Mouse (Mus musculus) erythroblast, adult 5-6 weeks (primary cell): ENCODE data around the gene Gprc5d. TPM values are rescaled to one million over a fixed set of nuclear protein-coding genes. Genes with fewer than 3 reads are reported as not detected.

ENCODE experiments used
- ATAC-seq: replicated peaks from 2 replicates; pipeline ENCODE4 v1.8.0; 2016; ENCODE audit warnings: moderate number of reproducible peaks, mild to moderate bottlenecking, moderate TSS enrichment, inconsistent platforms; ENCODE audit not compliant: poor library complexity, low FRiP score, severe bottlenecking
- total RNA-seq, 2 experiments: library from RNA; stranded (forward) in 1 of 2; stranded (reverse) in 1 of 2; fragments of 150-400 nt in 1 of 2; fragments of 200-764, 138-1000 nt in 1 of 2; gene quantifications; 2 replicates each; pipeline versions ENCODE4 v1.2.3 to v1.2.4; 2015 to 2017; ENCODE audit warnings: low replicate concordance in 2 of 2

Gene Gprc5d
- total RNA-seq, 2 experiments from 2014 or later, result not detected

DNA sequence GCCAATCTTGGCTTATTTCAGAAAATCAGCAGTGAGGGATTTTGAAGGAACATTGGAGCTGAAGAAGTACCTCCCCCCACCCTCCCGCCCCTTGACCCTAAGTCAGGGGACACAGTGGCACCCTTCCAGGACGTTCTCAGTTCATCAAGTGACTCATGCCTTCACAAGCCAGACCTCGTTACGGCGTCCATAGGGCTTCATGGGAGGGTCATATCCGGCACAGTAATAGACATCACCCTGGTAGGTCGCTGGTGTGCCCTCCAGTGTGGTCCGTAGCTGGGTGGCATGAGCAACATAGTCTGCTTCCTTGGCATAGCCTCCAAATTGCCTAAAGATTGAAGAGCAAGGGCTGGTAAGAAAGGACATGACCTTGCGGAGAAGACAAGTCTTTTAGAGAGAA lies 19.7 kb upstream of the Gprc5d start:
- ATAC-seq, result no peak

DNA sequence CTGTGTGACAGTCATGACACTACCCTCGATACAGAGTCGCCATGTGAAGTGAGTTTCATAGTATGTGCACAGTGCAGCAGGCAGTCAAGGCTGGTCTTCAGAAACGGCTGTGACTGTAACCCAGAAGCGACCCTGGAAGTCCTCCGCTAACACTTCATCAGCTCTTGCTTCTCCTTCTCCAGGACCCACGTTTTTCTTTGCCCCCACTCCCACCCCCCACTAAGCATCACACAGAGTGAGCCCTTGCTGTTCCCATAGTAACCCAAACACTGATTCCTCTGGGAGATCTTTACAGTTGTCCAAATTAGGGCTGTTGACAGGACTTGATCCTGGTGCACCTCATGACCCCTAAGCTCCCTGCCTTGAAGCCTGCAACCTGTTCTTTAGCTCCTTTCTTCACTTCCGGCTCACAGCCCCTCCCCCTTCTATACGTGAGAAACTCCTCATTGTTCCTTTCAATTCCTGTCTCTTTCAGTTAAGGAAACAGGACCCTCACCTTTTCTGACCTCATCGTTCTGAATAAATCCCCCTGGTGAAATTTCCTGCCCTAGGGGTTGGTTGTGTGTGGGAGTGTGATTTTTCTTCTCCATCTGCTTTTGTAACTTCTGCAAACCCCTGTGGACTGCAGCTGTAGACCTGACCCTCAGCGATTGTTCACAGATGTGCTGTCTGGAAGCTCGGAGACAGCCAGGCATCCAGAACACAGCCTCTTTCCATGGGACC lies 18.5 kb upstream of the Gprc5d start:
- no peak for ATAC-seq

DNA sequence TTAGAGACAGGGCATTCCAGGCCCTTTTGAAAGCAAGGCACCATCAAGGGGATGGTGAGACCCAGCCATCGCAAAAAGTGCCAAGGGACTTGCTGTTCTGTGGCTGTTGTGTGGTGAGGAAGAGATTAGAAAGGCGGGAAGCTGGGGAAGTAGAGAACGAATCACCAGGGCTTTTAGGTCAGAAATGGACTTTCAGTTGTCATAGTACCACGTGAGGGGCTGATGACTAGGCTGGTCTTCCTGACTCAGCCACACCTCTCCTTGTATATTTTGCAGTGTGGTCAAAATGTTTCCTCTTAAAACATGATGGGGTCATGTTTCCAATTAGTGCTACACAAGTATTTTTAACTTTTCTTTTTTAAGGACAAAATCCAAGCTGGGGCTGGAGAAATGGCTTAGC lies 17.7 kb upstream of the Gprc5d start:
- ATAC-seq, result no peak

DNA sequence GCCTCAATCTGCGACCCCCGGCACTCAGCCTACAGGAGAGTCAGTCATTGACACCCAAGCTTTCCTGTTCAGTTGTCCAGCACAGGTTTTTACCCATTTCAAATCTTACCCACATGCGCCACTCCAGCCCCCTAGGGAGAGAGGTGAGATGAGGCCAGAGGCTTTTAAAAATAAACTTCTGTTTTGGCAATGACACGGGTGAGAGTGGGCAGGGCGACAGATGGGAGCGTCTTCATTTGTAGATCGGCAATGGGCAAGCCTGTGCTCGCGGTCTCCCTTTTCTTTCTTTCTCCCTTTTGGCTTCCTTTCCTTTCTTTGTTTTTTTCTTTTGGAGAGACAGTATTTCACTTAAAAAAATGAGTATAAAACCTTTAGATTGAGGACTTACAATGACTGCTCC lies 15.4 kb upstream of the Gprc5d start:
- ATAC-seq, result no peak

DNA sequence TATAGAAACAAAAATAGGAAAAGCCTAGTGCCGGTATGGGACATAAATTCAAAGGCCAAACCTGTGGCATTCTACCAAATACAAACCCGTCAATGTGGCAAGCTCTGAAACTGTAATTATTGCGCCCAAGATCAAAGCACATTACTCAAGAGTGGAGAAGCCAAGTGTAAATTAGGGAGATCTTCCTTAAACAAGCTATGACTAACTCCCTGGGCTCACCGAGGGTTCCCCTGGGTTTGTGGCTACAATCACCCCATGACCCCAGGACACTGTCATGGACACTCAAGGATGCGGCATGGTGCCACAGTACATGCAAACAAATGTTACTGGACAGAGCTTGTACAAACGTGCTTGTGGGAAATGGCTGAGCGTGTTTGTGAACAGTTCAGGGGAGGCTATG lies 15.0 kb upstream of the Gprc5d start:
- ATAC-seq, result no peak

DNA sequence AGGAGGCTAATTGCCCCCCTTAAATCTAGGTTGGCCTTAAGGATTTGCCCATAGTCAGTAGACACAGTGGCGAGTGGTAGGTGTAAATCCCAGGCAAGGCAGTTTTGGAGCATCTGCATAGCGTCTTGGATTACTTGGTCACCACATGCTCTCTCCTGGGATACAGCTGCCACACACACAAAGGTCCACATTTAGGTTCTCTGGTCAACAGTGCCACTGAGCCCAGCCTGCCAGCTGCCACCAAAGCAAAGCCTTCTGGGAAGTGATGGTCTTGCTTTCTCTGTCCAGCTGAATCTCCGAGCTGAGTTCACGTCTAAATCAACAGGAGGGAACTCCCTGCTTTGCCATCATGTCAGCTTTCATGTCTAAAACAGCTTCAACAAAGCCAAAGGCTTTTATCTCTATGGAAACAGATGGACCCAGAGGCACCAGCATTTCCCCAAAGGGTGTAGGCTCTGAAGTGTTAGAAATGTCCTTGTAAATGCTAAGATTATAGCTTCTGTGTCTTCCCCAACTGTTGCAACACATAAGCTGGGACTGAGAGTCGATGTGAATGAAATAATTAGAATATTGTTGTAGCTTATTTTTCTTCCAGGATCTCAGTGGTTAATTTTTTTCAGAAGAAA lies 6.8 kb upstream of the Gprc5d start:
- no peak for ATAC-seq

DNA sequence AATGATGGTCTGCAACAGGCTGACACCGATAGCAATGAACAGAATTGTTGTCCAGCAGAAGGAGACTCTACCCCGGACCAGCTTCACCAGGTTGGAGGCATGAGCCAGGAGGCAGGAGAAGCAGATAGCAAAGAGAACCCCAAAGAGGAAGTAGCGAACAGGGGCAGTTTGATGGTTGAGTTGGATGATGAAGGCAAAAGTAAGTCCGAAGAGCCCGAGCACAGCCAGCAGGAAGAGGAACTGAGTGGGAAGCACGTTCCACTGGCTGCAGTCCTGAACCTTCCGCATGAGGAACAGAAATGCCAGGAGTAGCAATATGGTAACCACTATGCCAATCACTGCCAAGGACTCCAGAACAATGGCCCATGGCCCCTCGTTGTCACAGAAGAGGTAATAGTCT lies 1.6 kb downstream of the Gprc5d start:
- no peak for ATAC-seq

DNA sequence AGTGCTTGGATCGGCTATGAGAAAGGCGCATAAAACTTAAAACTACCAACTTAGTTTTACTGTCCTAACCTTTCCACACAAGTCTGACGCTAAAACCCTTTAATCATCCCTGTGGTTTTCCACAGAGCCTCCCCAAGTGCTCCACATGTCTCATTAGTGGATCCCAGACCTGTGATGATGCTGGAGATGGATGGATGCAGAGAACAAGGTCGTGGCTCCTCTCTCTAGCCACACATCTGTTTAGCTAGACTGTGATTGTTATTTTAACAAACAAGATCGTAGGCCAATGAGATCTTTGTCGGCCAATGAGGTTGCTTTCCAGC lies 5.0 kb downstream of the Gprc5d start:
- no peak for ATAC-seq

DNA sequence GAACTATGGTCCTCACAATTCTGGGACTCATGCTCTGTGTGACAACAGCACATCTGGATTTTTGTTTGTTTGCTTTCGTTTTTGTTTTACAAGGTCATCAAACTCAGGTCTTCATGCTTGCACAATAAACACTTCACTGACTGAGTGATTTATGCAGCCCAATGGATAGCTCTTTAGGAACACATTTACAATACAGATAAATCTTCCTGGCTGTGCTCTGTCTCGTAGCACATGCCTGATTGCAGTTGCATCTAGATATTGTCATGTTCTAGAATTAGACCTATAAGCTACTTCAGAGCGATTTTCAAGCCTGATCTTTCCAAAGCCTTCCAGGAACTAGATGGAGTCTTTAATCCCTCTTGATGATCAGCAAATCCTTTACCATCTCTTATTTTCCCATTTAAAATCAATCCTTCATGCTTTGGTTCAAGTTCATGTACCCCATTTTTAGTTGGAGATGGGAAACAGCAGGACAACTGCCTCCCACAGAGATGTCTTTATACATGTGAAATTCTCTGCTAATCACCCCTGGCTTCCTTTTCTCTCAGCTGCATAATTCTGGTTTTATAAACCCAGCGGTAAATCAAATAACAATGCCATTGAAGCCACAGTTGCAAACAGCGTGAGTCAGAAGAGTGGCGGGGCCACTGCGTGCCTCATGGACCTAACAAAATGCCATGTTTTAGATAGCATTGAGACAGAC lies 5.5 kb downstream of the Gprc5d start:
- no peak for ATAC-seq

DNA sequence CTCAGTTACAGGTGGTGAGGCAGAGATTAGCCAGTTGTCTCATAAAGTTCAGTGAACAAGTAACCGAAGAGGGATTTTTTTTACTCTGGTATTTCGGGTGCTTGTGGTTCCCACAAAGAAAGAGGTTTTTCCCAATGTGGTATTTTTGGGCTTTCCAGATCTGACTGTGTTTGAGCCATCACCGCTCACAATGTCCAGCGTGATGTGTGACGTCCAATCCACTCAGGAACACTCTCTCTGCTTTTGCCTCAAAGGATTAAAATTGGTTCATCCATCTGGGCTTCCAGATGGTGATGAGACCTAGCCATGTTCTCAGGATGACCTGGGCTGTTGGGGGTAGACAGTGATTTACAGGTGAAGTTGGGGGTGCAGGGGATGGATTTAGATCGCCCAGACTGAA lies 11.1 kb downstream of the Gprc5d start:
- no peak for ATAC-seq

DNA sequence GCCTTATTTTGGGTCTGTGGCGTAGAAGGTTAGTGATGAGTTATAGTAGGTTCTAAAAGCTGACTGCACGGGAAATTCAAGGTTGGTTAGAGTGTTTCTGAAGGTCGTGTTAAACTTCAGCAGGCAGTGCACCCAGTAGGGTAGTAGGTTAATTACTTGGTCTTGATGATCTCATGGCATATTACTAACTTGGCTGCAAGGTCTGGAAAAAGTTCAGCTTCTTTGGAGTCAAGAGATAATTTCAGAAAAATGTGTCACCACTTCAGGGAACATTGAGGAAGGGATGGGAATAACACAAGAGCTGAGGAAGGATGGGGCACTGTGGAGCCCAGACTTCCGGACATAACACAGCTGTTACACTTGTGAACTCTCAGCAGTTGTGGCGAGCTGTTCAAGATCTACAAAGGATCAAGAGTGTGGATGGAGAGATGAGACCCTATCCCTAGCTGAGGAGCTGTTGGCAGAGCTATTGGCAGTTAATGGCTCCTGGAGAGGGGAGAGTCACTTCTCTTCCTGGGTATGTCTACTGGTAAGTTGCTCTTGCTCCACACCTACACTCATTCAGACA lies 15.3 kb downstream of the Gprc5d start:
- no peak for ATAC-seq

DNA sequence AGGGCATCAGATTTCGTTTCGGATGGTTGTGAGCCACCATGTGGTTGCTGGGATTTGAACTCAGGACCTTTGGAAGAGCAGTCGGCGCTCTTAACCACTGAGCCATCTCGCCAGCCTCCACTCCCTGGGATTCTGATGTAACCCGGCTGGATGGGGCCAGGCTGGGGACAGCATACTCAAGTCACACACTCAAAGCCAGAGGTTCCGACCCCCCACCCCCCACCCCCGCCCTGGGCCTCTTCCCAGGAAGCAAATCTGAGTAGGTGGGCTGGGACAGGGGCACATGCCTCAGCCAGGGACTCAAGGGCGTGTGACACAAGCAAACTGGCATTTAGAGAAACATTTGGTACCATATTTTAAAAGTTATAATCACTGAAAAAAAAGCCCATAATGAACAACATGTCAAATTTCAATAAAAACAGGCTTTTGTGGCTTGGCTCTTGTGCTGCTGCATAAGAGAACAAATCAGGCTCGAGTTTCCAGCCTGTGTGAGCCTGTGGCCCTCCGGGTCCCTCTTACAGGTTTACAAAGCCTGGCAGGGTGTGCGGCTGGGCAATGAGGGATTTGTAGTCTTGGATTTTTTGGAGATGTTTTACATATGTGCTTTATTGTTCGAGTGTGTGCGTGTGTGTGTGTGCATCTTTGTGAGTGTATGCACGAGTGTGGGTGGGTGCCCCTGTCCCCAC lies 17.2 kb downstream of the Gprc5d start:
- ATAC-seq, result no peak

DNA sequence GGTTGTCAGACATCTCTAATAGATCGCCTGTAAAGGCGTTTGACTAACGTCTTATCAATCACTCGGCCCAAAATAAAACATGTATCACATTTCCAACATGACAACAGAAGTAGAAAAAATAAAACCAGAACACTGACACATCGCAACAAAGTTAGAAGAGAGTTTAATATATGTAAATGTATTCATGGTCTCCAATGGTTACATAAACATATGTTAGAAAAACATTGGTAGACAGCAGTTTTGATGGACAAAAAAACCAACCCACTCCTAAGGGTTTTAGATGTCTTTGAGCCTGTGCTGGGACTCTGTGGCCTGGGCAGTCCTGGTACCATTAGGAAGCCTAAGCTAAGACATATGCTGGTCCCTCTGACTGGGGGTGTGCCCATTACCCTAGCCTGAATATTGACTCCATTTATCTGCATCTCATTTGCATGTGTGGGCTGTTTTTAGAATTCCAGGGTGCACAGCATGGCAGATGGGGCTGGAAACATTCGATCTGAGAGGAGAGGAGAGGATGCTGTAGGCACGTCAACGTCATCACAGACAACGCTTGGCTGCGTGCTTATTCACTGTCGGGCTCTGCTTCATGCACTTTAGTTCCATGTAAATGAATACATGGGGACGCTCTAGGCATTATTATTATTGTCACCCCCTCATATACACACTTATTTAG lies 25.1 kb downstream of the Gprc5d start:
- no peak for ATAC-seq

DNA sequence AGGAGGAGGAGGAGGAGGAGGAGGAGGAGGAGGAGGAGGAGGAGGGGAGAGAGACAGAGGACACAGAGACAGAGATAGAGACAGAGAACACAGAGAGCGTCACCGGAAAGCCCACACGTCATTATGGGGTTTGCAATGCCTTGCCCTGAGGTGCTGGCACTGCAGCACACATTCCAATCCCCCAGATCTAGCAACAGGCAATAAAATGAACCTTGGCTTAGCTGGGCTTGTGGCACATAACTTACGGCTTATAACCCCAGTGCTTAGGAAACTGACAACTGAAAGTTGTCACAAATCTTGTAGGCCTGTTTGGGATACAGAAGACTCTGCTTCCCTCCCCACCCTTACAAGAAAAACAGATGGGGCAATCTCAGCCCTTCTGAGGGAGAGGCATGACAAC lies 27.4 kb downstream of the Gprc5d start:
- no peak for ATAC-seq

DNA sequence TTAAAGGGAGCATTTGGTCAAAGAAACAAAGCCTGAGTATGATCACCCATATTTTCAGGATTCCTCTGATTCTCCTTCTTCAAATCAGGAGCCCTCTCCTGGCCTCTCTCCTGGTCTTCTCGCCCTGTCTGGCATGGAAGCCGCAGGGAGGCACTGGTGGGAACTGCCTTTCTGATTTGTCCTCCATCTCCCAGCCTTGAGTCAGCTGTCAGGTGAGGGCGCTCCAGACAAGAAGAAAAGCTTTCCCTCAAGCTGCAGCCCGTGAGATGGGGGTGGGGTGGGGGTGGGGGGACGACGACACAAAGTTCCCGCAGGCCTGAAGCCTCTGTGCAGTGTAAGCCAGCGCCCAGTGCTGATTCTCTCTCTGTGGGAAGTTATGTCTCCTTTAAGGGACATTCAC lies 28.3 kb downstream of the Gprc5d start:
- no peak for ATAC-seq

DNA sequence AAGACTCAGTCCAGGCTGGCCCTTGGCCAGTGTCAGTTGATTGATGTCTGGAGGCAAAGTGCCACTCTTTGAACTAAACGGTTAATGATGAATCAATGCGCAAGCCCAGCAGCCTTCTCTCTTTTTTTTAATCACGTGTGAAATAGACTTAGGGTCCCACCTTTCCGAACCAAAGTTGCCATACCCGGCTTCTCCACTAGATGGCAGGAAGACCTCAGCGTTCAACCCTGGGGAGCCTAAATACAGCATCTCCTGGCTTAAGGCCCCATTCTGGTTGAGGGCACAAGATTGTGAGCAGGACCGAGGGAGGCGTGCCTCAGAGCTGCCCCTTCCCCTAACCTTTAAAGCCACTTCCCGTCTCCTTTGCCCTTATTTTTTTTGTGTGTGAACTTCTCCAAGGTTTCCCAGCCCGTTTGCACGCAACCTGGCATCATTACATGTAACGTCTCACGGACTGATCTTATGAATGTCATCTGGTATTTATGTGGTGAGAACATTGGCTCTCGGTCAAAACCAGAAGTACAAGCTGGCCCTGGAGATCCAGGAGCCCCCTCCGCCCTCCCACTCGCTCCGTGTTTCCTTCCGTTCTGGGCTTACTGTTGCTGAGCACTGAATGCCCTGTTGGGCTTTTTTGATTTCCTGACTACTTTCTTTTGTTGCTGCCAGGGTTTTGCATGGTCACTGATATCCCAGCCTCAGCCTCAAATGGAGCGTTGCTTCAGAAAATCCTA lies 30.2 kb downstream of the Gprc5d start:
- ATAC-seq, result peak; percentile 80

DNA sequence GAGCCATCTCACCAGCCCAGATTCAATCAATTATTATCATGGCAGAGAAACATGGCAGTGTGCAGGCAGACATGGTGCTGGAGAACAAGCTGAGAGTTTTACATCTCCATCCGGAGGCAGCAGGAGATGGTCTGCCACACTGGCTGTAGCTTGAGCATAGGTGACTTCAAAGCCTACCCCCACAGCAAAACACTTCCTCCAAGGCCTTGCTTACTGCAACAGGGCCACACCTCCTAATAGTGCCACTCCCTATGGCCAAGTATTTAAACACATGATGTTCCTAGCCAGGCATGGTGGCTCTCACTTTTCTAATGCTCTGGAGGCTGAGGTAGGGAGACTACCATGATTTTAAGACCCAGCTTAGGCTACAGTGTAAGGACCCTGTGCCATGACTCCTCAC lies 32.4 kb downstream of the Gprc5d start:
- no peak for ATAC-seq

DNA sequence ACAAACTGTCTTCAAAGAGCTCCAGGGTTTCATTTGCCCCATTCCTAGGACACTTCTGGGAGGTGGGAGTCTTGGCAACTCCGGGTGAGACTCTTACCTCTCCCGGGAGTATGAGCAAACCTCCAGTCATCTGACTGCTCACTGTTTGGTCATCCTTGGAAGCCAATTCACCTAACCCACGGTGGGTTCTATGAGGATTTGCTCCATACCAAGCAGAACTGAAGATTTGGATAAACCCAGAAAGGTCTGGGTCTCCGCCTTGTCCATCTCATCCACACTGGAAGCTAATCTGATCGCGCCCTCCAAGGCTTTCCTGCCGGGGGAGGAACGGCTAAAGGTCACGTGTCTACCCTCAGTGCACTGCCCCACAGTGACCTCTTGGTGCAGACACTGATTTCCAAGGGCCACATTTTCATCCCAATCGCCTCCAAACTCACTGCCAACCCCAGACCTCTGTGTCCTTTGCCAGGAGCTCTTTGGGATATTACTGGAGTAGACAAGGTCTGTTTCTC lies 34.0 kb downstream of the Gprc5d start:
- no peak for ATAC-seq

DNA sequence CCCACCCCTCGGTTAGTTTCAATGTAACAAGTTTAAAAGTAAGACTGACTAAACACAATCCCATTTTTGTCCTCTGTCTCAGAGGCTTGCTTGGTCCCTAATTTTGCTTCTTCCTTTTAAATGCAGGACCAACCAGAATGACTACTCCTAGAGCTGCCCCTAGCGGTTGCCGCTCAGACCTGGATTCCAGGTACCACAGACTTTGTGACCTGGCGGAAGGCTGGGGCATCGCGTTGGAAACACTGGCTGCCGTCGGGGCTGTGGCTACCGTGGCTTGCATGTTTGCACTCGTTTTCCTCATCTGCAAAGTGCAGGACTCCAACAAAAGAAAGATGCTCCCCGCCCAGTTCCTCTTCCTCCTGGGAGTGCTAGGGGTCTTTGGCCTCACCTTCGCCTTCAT lies 39.7 kb downstream of the Gprc5d start:
- no peak for ATAC-seq
